Mouse (Mus musculus) stomach, embryonic 14.5 days (tissue): ENCODE data around the gene Tsfm. TPM values are rescaled to one million over a fixed set of nuclear protein-coding genes. Genes with fewer than 3 reads are reported as not detected.

Source experiments
- ATAC-seq: fragments of 200-750 bp; cut with Nextera tagmentation; 2 replicates; pipeline ENCODE4 v1.8.0; 2017; ENCODE audit warnings: low read depth, moderate TSS enrichment; ENCODE audit not compliant: insufficient number of reproducible peaks, insufficient read depth, low FRiP score
- H3K27ac ChIP-seq: fragments of 300-500 bp; sonication (generic); 2 replicates; pipeline ENCODE4 v1.5.1; 2014; ENCODE audit warnings: mild to moderate bottlenecking, low read length, moderate library complexity, mixed read lengths
- H3K27me3 ChIP-seq: fragments of 300-500 bp; sonication (generic); 2 replicates; pipeline ENCODE4 v1.6.1; 2014; ENCODE audit warnings: low read length, control low read depth, mixed read lengths; ENCODE audit not compliant: control insufficient read depth, insufficient read depth
- H3K36me3 ChIP-seq: fragments of 300-500 bp; sonication (generic); 2 replicates; pipeline ENCODE4 v1.6.1; 2014; ENCODE audit warnings: mild to moderate bottlenecking, control low read depth, low read length, moderate library complexity, mixed read lengths; ENCODE audit not compliant: control insufficient read depth, insufficient read depth
- H3K4me1 ChIP-seq: fragments of 300-500 bp; sonication (generic); 2 replicates; pipeline ENCODE4 v1.6.1; 2014; ENCODE audit warnings: low read length, control low read depth, mixed read lengths; ENCODE audit not compliant: control insufficient read depth, insufficient read depth
- H3K4me2 ChIP-seq: fragments of 300-500 bp; sonication (generic); replicated peaks from 2 replicates; pipeline ENCODE4 v1.6.1; 2014; ENCODE audit warnings: low read depth, low read length, control low read depth
- H3K4me3 ChIP-seq: fragments of 300-500 bp; sonication (generic); 2 replicates; pipeline ENCODE4 v1.5.1; 2014; ENCODE audit warnings: low read depth, low read length, control low read depth
- H3K9ac ChIP-seq: fragments of 300-500 bp; sonication (generic); replicated peaks from 2 replicates; pipeline ENCODE4 v1.6.1; 2014; ENCODE audit warnings: low read depth, mild to moderate bottlenecking, control low read depth, low read length, moderate library complexity, mixed read lengths
- H3K9me3 ChIP-seq: fragments of 300-500 bp; sonication (generic); 2 replicates; pipeline ENCODE4 v1.6.1; 2016; ENCODE audit warnings: low read depth, low read length, control low read depth; ENCODE audit not compliant: control insufficient read depth
- WGBS: fragments of 180-500 bp; shearing (Covaris S2); extraction: QIAGEN DNeasy Blood & Tissue Kit; methylation state at CpG from one replicate; pipeline ENCODE4 v1.1.7; 2014; 5-methylcytosine and 5-hydroxymethylcytosine counted together
- microRNA counts: library from miRNA; unstranded; fragments of <30 nt; microRNA quantifications from one replicate; lab custom pipeline; 2016
- microRNA-seq: library from miRNA; unstranded; fragments of <30 nt; microRNA quantifications from one replicate; pipeline ENCODE4, GENCODE M21; 2016
- polyA plus RNA-seq: library from polyadenylated mRNA; unstranded; fragments of >200 nt; fragmentation: Nextera tagmentation; extraction: Ambion mirVana; gene quantifications from 2 replicates; pipeline ENCODE4 v1.2.1, GENCODE M21; 2014

Tsfm gene
- polyA plus RNA-seq, 1 experiment from 2014 or later, result 83.7 TPM

DNA sequence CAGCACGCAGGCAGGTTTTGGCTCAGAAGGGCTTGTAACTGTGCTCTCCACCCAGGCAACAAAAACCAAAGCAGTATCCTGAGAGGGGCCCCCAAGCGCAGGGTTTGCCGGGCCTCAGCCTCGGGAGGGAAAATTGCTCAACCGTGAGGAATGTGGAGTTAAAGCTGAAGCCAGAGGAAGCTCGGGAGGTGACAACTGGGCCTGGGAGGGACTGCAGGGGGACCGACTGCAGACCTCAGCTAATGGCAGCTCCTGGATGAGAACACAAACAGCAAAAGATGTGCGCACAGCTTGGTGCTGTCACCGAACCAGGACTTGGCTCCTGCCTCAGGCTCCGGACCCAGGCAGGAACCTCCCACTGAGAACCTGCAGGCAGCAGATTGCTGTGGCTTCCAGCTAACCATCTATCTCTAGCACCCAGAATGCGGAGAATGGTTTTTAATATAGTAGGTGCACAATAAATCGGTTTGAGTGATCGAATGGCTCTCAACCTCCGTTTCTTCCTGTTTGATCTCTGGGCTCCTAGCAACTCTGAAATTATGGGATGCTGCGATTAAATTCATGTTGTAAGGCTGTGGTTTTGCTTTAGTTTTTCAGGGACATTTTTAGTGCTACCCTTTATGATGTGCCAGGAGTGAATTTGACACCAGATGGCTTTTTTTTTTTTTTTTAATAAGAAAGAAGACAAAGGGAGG, 68.2 kb downstream of the Tsfm start:
- 0 out of 2 replicates have a peak overlapping the region, but pooled peaks have one; percentile 7 for H3K4me2 ChIP-seq
- H3K9me3 ChIP-seq, result no peaks in the 10 kb centered on the region
- H3K27ac ChIP-seq, result peak overlapping the region; percentile 91
- WGBS, result 26% methylated on average over 15 of the region's 15 CpGs
- no peak overlapping the region for H3K4me3 ChIP-seq
- H3K36me3 ChIP-seq, result no peaks in the 10 kb centered on the region
- no peaks in the 10 kb centered on the region for H3K27me3 ChIP-seq
- peak; percentile 28; the same call in 1 of the 2 replicates for ATAC-seq
- peaks cover 16% of the 10 kb centered on the region for H3K4me1 ChIP-seq
- H3K9ac ChIP-seq, result no peak overlapping the region

DNA sequence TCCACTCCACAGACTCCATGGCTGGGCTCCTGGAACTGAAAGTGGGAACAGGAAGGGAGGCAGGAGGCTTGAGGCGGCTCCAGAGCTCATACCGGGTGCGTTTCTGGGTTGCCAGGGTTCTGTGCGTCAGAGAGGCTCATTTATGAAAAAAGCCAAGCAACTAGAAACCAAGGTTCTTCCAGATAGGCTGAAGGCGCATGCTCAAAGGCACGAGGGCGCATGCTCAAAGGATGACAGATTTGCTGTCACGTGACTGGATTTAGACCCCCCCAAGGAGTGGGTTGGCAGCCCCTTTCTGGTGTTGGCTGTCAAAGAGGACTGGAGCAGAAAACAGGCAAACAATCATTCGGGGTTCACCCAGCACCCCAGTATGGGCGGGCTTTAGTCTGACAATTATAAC, 68.9 kb downstream of the Tsfm start:
- ATAC-seq, result peak; percentile 19; the same call in 1 of the 2 replicates
- Histone ChIP-seq H3K36me3 (no peaks in the 10 kb centered on the region), H3K27ac (peak overlapping the region; percentile 91), H3K27me3 (no peaks in the 10 kb centered on the region), H3K4me2 (0 out of 2 replicates have a peak overlapping the region, but pooled peaks have one; percentile 7), H3K4me3 (no peak overlapping the region), H3K4me1 (peaks cover 23% of the 10 kb centered on the region), H3K9ac (no peak overlapping the region), H3K9me3 (no peaks in the 10 kb centered on the region)
- WGBS, result 66% methylated on average over 10 of the region's 10 CpGs

MicroRNA genes within 50 kb of the gene (microRNA counts, 519-probe panel; counts per million panel counts)
- microRNA mmu-miR-26a (lab: Ali Mortazavi, UCI), result 3,008 counts per million, percentile 53 among the panel's probes with 10 or more counts
- not detected for microRNA mmu-miR-546 (lab: Ali Mortazavi, UCI)

Small RNA genes within 50 kb of the gene (microRNA-seq; reads per million reads assigned to microRNA genes)
- gene Mir26a-2 (61.4 reads per million, percentile 42 among the genes with 10 or more reads in this experiment), gene Mir546 (not detected)

Other genes with a start within 250 kb of the Tsfm start
- gene Atp23, start 129.5 kb downstream of the Tsfm start, polyA plus RNA-seq, result 19.0 and 20.3 TPM in 2 replicates
- gene Ctdsp2, start 52.1 kb downstream of the Tsfm start, polyA plus RNA-seq, result 103 and 107 TPM in 2 replicates
- gene Avil, start 30.1 kb downstream of the Tsfm start, polyA plus RNA-seq, result 0.29 and 0.58 TPM in 2 replicates
- gene Mettl1, start 10.6 kb upstream of the Tsfm start, polyA plus RNA-seq, result 65.5 and 70.6 TPM in 2 replicates
- 0.80 and 1.1 TPM in 2 replicates for gene Eef1akmt3, start 10.7 kb upstream of the Tsfm start, polyA plus RNA-seq
- gene Cyp27b1, start 17.4 kb upstream of the Tsfm start, polyA plus RNA-seq, result 0.13 and 0.18 TPM in 2 replicates
- 2.0 and 2.3 TPM in 2 replicates for gene March9, start 29.3 kb upstream of the Tsfm start, polyA plus RNA-seq
- 1,788 and 1,817 TPM in 2 replicates for gene Cdk4, start 32.7 kb upstream of the Tsfm start, polyA plus RNA-seq
- 124 and 141 TPM in 2 replicates for gene Tspan31, start 39.4 kb upstream of the Tsfm start, polyA plus RNA-seq
- gene Agap2, start 44.4 kb upstream of the Tsfm start, polyA plus RNA-seq, result 0.27 and 0.56 TPM in 2 replicates
- 47.8 and 52.7 TPM in 2 replicates for gene Os9, start 90.3 kb upstream of the Tsfm start, polyA plus RNA-seq
- 27.7 and 29.4 TPM in 2 replicates for gene B4galnt1, start 134.4 kb upstream of the Tsfm start, polyA plus RNA-seq
- 0.34 and 0.82 TPM in 2 replicates for gene Slc26a10, start 149.8 kb upstream of the Tsfm start, polyA plus RNA-seq
- 64.0 and 71.1 TPM in 2 replicates for gene Arhgef25, start 159.2 kb upstream of the Tsfm start, polyA plus RNA-seq
- 123 and 125 TPM in 2 replicates for gene Dtx3, start 164.9 kb upstream of the Tsfm start, polyA plus RNA-seq
- gene Pip4k2c, start 180.7 kb upstream of the Tsfm start, polyA plus RNA-seq, result 22.7 and 22.9 TPM in 2 replicates
- gene Kif5a, start 232.5 kb upstream of the Tsfm start, polyA plus RNA-seq, result 7.7 and 7.8 TPM in 2 replicates
- 161 and 177 TPM in 2 replicates for gene Dctn2, start 235.5 kb upstream of the Tsfm start, polyA plus RNA-seq